Mouse (Mus musculus): Measurements from ENCODE around the gene Shroom2. TPM values are rescaled to one million over a fixed set of nuclear protein-coding genes. Genes with fewer than 3 reads are reported as not detected.

The Shroom2 gene
- polyA plus RNA-seq, 1 experiment from 2014 or later = 14.3 TPM

GRCm38 (mm10) chrX:152643201-152643600 lies 126.1 kb downstream of the Shroom2 start:
- H3K27me3 ChIP-seq (ENCODE audit: control insufficient read depth, insufficient read depth, low read length) = peaks cover 4% of the 10 kb centered on the region; the same call in 1 of the 2 replicates
- no peak for ATAC-seq (ENCODE audit: low FRiP score)
- no peaks in the 10 kb centered on the region for H3K36me3 ChIP-seq (ENCODE audit: control insufficient read depth, insufficient read depth, low read length)
- no peaks in the 10 kb centered on the region for H3K4me1 ChIP-seq (replicated peaks; ENCODE audit: control insufficient read depth, insufficient read depth, low read length)
- H3K27ac ChIP-seq (ENCODE audit: low read depth, low read length) = no peak overlapping the region
- no peak for DNase-seq (ENCODE audit: low spot score)
- H3K9ac ChIP-seq (ENCODE audit: low read depth, low read length) = no peak overlapping the region
- no peak overlapping the region for H3K4me2 ChIP-seq (replicated peaks; ENCODE audit: low read depth, low read length)
- no peak overlapping the region for H3K4me3 ChIP-seq (ENCODE audit: low read depth, low read length)
- H3K9me3 ChIP-seq (ENCODE audit: control insufficient read depth, low read length) = no peaks in the 10 kb centered on the region

- ATAC-seq (ENCODE audit: low FRiP score) = 0 out of 2 replicates have a peak, but pooled peaks have one; percentile 19
- Histone ChIP-seq H3K36me3 (ENCODE audit: control insufficient read depth, insufficient read depth, low read length) (no peaks in the 10 kb centered on the region), H3K9ac (ENCODE audit: low read depth, low read length) (no peak overlapping the region), H3K4me1 (replicated peaks; ENCODE audit: control insufficient read depth, insufficient read depth, low read length) (no peaks in the 10 kb centered on the region), H3K4me3 (ENCODE audit: low read depth, low read length) (no peak overlapping the region), H3K27ac (ENCODE audit: low read depth, low read length) (no peak overlapping the region), H3K27me3 (ENCODE audit: control insufficient read depth, insufficient read depth, low read length) (peaks cover 4% of the 10 kb centered on the region; the same call in 1 of the 2 replicates), H3K9me3 (ENCODE audit: control insufficient read depth, low read length) (no peaks in the 10 kb centered on the region), H3K4me2 (replicated peaks; ENCODE audit: low read depth, low read length) (no peak overlapping the region)
- WGBS = 58% methylated on average over 2 of the region's 2 CpGs
- no peak for DNase-seq (ENCODE audit: low spot score)
These were observed 126.6 kb downstream of the Shroom2 start for GRCm38 (mm10) chrX:152642627-152643026.

GRCm38 (mm10) chrX:152635397-152635796 lies 133.9 kb downstream of the Shroom2 start:
- Histone ChIP-seq H3K4me3 (ENCODE audit: low read depth, low read length) (no peak overlapping the region), H3K27me3 (ENCODE audit: control insufficient read depth, insufficient read depth, low read length) (0 out of 2 replicates have a peak, but pooled peaks cover 2% of the 10 kb centered on the region), H3K27ac (ENCODE audit: low read depth, low read length) (no peak overlapping the region), H3K4me2 (replicated peaks; ENCODE audit: low read depth, low read length) (no peak overlapping the region), H3K36me3 (ENCODE audit: control insufficient read depth, insufficient read depth, low read length) (no peaks in the 10 kb centered on the region), H3K4me1 (replicated peaks; ENCODE audit: control insufficient read depth, insufficient read depth, low read length) (no peaks in the 10 kb centered on the region), H3K9ac (ENCODE audit: low read depth, low read length) (no peak overlapping the region), H3K9me3 (ENCODE audit: control insufficient read depth, low read length) (no peaks in the 10 kb centered on the region)
- no peak for ATAC-seq (ENCODE audit: low FRiP score)
- DNase-seq (ENCODE audit: low spot score) = no peak
- 92% methylated on average over 12 of the region's 12 CpGs for WGBS

- Histone ChIP-seq H3K9me3 (ENCODE audit: control insufficient read depth, low read length) (no peaks in the 10 kb centered on the region), H3K27ac (ENCODE audit: low read depth, low read length) (no peak overlapping the region), H3K9ac (ENCODE audit: low read depth, low read length) (no peak overlapping the region), H3K4me3 (ENCODE audit: low read depth, low read length) (no peak overlapping the region), H3K4me1 (replicated peaks; ENCODE audit: control insufficient read depth, insufficient read depth, low read length) (no peaks in the 10 kb centered on the region), H3K36me3 (ENCODE audit: control insufficient read depth, insufficient read depth, low read length) (no peaks in the 10 kb centered on the region), H3K4me2 (replicated peaks; ENCODE audit: low read depth, low read length) (no peak overlapping the region), H3K27me3 (ENCODE audit: control insufficient read depth, insufficient read depth, low read length) (no peaks in the 10 kb centered on the region)
- DNase-seq (ENCODE audit: low spot score) = no peak
- ATAC-seq (ENCODE audit: low FRiP score) = no peak
- WGBS = 81% methylated on average over 2 of the region's 2 CpGs
These were observed 147.9 kb downstream of the Shroom2 start for GRCm38 (mm10) chrX:152621407-152621806.

- Histone ChIP-seq H3K9ac (ENCODE audit: low read depth, low read length) (no peak overlapping the region), H3K9me3 (ENCODE audit: control insufficient read depth, low read length) (no peaks in the 10 kb centered on the region), H3K36me3 (ENCODE audit: control insufficient read depth, insufficient read depth, low read length) (no peaks in the 10 kb centered on the region), H3K27me3 (ENCODE audit: control insufficient read depth, insufficient read depth, low read length) (no peaks in the 10 kb centered on the region), H3K4me2 (replicated peaks; ENCODE audit: low read depth, low read length) (no peak overlapping the region), H3K27ac (ENCODE audit: low read depth, low read length) (no peak overlapping the region), H3K4me3 (ENCODE audit: low read depth, low read length) (no peak overlapping the region), H3K4me1 (replicated peaks; ENCODE audit: control insufficient read depth, insufficient read depth, low read length) (no peaks in the 10 kb centered on the region)
- DNase-seq (ENCODE audit: low spot score) (no peak), ATAC-seq (ENCODE audit: low FRiP score) (no peak)
These were observed 148.3 kb downstream of the Shroom2 start for GRCm38 (mm10) chrX:152620917-152621316.

- H3K27ac ChIP-seq (ENCODE audit: low read depth, low read length) = no peak overlapping the region
- H3K27me3 ChIP-seq (ENCODE audit: control insufficient read depth, insufficient read depth, low read length) = no peaks in the 10 kb centered on the region
- H3K36me3 ChIP-seq (ENCODE audit: control insufficient read depth, insufficient read depth, low read length) = no peaks in the 10 kb centered on the region
- 79% methylated on average over 1 of the region's 1 CpGs for WGBS
- H3K4me2 ChIP-seq (replicated peaks; ENCODE audit: low read depth, low read length) = no peak overlapping the region
- no peak overlapping the region for H3K9ac ChIP-seq (ENCODE audit: low read depth, low read length)
- DNase-seq (ENCODE audit: low spot score) = peak; percentile 44
- H3K4me3 ChIP-seq (ENCODE audit: low read depth, low read length) = no peak overlapping the region
- no peak for ATAC-seq (ENCODE audit: low FRiP score)
- no peaks in the 10 kb centered on the region for H3K4me1 ChIP-seq (replicated peaks; ENCODE audit: control insufficient read depth, insufficient read depth, low read length)
- H3K9me3 ChIP-seq (ENCODE audit: control insufficient read depth, low read length) = no peaks in the 10 kb centered on the region
These were observed 150.8 kb downstream of the Shroom2 start for GRCm38 (mm10) chrX:152618464-152618863.

GRCm38 (mm10) chrX:152563034-152563433 lies 206.2 kb downstream of the Shroom2 start, which contains the start of gene Cldn34a:
Gene Cldn34a (plus strand): TSS chrX:152563334.
- WGBS = 78% methylated on average over 2 of the region's 2 CpGs
- no peak within 1 kb of the TSS for H3K4me3 ChIP-seq (ENCODE audit: low read depth, low read length)
- no peak for ATAC-seq (ENCODE audit: low FRiP score)

More at GRCm38 (mm10) chrX:152563034-152563433, 206.2 kb downstream of the Shroom2 start, which contains the start of gene Cldn34a:
- Histone ChIP-seq H3K27me3 (ENCODE audit: control insufficient read depth, insufficient read depth, low read length) (no peaks in the 10 kb centered on the region; the same call in 1 of the 2 replicates), H3K9ac (ENCODE audit: low read depth, low read length) (no peak within 1 kb of the TSS), H3K36me3 (ENCODE audit: control insufficient read depth, insufficient read depth, low read length) (no peaks in the 10 kb centered on the region), H3K9me3 (ENCODE audit: control insufficient read depth, low read length) (no peaks in the 10 kb centered on the region), H3K27ac (ENCODE audit: low read depth, low read length) (no peak within 1 kb of the TSS), H3K4me1 (replicated peaks; ENCODE audit: control insufficient read depth, insufficient read depth, low read length) (no peaks in the 10 kb centered on the region), H3K4me2 (replicated peaks; ENCODE audit: low read depth, low read length) (no peak within 1 kb of the TSS)
- DNase-seq (ENCODE audit: low spot score) = no peak

Other genes starting within 250 kb of the Shroom2 start
- not detected in 2 replicates for gene Cldn34a, start 206.1 kb downstream of the Shroom2 start, polyA plus RNA-seq (2014; fragmentation: Nextera tagmentation; extraction: Ambion mirVana)
- 0.14 and 0.15 TPM in 2 replicates for gene Gpr143, start 12.5 kb upstream of the Shroom2 start, polyA plus RNA-seq (2014; fragmentation: Nextera tagmentation; extraction: Ambion mirVana)
- gene Usp51, start 237.0 kb upstream of the Shroom2 start, polyA plus RNA-seq (2014; fragmentation: Nextera tagmentation; extraction: Ambion mirVana) = 3.7 and 3.8 TPM in 2 replicates